Mouse (Mus musculus) brain, embryonic 14.5 days (tissue): ENCODE measurements at regions not wholly inside any gene's neighbourhood (a gene's known extent, or its start where the extent isn't known, plus 50 kb on each side); places are given as distances from the start of the nearest gene placed in this dataset.

ENCODE experiments used
- CTCF ChIP-seq: fragments of 200-500 bp; IDR thresholded peaks from 2 replicates; pipeline ENCODE4 v1.5.1; 2012; ENCODE audit warnings: inconsistent platforms, mild to moderate bottlenecking, moderate library complexity, borderline replicate concordance; ENCODE audit not compliant: insufficient read depth, insufficient read length; ENCODE audit errors: extremely low read depth
- POLR2A ChIP-seq: fragments of 200-500 bp; IDR thresholded peaks from 2 replicates; pipeline ENCODE4 v1.6.1; 2012; ENCODE audit warnings: mild to moderate bottlenecking, inconsistent platforms, borderline replicate concordance; ENCODE audit not compliant: poor library complexity, insufficient read depth, insufficient read length, severe bottlenecking; ENCODE audit errors: extremely low read depth

GRCm38 (mm10) chrX:23092774-23093173 lies 272.1 kb downstream of the Klhl13 start:
- TF ChIP-seq POLR2A (no peak), CTCF (no peak)
